Mouse (Mus musculus): ENCODE results near the gene 2310011J03Rik.

DNA sequence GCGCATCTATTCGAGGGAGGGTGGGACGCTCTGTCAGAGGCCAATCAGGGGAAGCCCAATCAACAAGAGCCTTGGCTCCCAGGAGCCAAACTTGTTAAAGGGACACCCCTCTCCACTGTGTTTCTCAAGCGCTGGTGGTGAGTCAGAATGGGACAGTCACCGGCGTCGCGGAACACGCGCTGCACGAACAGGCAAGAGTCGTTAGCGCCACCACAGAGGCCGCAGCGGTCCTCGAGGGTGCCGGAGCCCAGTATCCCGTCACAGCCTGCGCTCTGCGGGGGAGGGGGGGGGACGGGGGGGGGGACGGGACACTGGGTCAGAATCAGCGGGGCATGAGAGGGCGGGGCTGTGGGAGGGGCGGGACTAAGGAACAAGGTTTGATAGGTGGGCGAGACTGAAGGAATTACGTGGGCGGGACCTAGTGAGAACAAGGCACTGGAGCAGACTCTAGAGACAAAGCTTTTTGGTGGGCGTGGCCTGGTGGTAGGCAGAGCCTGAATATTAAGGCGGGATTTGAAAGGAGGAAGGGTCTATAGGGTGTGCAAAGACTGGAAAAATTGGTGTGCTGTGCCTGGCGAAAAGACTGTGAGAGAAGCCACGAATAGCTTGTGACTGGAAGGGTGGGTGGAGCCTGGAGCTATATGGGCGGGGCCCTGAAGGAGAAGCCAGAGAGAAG lies 22.6 kb upstream of the 2310011J03Rik start:
- TF ChIP-seq CTCF (IDR thresholded peaks at IDR 0.05; ENCODE audit: control insufficient read depth, insufficient read depth, insufficient read length) (no peak), USF1 (IDR thresholded peaks at IDR 0.05; ENCODE audit: low read depth) (no peak), CEBPB (IDR thresholded peaks at IDR 0.05; ENCODE audit: low read depth) (no peak), MAX (IDR thresholded peaks at IDR 0.05) (no peak), FOSL1 (IDR thresholded peaks at IDR 0.05; ENCODE audit: insufficient read depth, low read length, poor library complexity, severe bottlenecking) (no peak), MYOD1 (IDR thresholded peaks at IDR 0.05; ENCODE audit: control insufficient read depth, insufficient read length, low read depth) (no peak)
